Mouse (Mus musculus): ENCODE results near the gene Rps8. TPM values are rescaled to one million over a fixed set of nuclear protein-coding genes. Genes with fewer than 3 reads are reported as not detected.

Rps8 gene
- total RNA-seq, 2 experiments from 2014 or later: 774 to 852 TPM

- no peak for DNase-seq
- intact Hi-C loops (cut with DNase I): no loop called here
Measured at GRCm38 (mm10) chr4:117148815-117149214, 7.2 kb downstream of the Rps8 start.

DNA sequence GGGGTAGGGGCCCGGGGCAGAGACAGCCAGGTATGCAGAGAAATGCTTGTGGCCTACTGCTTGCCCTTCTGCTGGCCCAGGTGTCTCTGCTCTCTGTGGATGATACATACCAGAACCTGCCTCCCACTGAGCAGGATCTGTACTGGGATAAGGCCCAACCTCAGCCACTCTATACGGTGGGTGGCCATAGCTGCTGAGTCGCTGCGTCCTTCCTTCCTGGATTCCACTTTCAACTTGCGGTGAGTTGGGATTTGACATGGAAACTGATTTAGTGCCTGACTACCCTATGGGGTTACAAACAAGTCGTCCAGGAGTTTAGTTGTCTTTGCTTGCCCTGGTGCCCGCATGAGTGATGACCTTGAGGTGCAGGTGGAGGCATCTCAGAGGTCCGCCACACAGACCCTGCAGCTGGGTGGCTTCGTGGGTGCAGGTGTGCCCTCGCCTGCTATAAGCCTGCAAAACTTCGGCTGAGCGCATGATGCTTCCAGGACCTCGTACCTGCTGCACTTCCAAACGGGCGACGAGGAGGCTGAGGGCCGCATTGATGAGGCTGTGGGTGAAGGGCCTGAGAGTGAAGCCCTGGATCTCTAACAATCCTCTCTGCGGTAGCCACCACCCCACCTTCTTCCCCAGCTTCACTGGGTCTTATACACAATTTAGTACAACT lies 7.9 kb downstream of the Rps8 start:
- intact Hi-C loops (cut with DNase I): no loop called here
- no peak for DNase-seq

- peak; percentile 89 for DNase-seq
- intact Hi-C loops (cut with DNase I): no loop called here
Measured at GRCm38 (mm10) chr4:117146176-117146575, 9.9 kb downstream of the Rps8 start.

DNA sequence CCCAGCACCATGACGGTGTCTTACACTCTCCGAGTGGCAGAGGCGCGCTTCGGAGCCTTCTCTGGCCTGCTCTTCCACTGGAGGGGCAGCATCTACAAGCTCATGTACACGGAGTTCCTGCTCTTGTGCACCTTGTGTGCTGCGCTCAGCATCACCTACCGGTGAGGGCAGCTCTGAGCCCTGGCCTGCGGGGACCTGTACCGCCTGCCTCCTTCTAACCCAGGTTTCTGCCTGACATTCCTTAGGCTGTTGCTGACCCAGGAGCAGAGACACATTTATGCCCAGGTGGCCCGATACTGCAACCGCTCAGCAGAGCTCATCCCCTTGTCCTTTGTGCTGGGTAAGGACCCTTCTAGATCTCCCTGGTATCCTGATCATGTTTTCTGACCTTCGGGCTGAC lies 10.8 kb downstream of the Rps8 start:
- intact Hi-C loops (cut with DNase I): no loop called here
- no peak for DNase-seq

- intact Hi-C loops (cut with DNase I): loop anchor here (5.0 kb wide), 1 partner anchor 141 kb away; no protein-coding TSS in a partner anchor
- no peak for DNase-seq
Measured at GRCm38 (mm10) chr4:117143023-117143422, 13.0 kb downstream of the Rps8 start.

GRCm38 (mm10) chr4:117140613-117141012 lies 15.4 kb downstream of the Rps8 start:
- DNase-seq: no peak
- intact Hi-C loops (cut with DNase I): loop anchor here (5.0 kb wide), 1 partner anchor 138 kb away; no protein-coding TSS in a partner anchor

GRCm38 (mm10) chr4:117139217-117139612 lies 16.8 kb downstream of the Rps8 start:
- intact Hi-C loops (cut with DNase I): no loop called here
- peak; percentile 40 for DNase-seq

GRCm38 (mm10) chr4:117138295-117139216 lies 17.5 kb downstream of the Rps8 start:
- DNase-seq: no peak
- intact Hi-C loops (cut with DNase I): no loop called here

DNA sequence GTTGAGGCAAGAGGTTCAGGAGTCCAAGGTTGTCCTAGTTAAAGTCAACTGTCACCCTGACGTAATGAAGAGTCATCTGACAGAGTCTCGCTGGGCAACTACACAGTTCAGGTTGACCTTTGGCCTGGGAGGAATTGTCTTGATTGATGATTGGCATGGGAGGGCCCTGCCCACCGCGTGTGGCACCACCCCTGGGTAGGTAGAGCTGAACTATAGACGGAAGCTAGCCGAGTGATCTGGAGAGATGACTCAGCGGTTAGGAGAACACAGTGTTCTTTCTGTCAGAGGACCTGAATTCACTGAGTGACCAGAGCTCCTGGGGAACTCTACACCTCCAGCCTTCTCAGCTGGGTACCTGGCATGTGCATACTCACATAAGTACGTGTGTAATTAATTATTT lies 20.0 kb downstream of the Rps8 start:
- intact Hi-C loops (cut with DNase I): no loop called here

DNA sequence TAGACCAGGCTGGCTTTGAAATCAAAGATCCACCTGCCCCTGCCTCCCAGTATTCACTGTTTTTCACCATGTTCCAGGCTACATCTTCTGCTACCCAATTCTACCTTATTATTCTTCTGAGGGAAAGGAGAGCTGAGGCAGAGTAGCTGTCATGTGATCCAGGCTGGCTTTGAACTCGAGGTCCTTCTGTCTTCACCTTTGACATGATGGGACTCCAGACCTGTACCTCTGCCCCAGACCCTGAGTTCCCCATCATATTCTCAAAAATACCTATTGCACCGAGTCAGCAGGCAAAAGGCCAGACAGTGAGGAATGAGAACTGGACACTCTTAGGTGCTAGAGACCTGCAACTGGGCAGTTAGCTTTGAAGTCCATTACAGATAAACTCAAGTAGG lies 21.4 kb downstream of the Rps8 start:
- no peak for DNase-seq
- intact Hi-C loops (cut with DNase I): no loop called here

More for the DNA sequence above, 20.0 kb downstream of the Rps8 start:
- DNase-seq: no peak

GRCm38 (mm10) chr4:117133817-117134600 lies 22.0 kb downstream of the Rps8 start, which contains the start of gene Plk3:
Gene Plk3 (minus strand): TSS chr4:117133963.
- peak; percentile 98 for DNase-seq
- intact Hi-C loops (cut with DNase I): no loop called here

GRCm38 (mm10) chr4:117133366-117133796 lies 22.7 kb downstream of the Rps8 start:
- DNase-seq: no peak
- intact Hi-C loops (cut with DNase I): no loop called here

DNA sequence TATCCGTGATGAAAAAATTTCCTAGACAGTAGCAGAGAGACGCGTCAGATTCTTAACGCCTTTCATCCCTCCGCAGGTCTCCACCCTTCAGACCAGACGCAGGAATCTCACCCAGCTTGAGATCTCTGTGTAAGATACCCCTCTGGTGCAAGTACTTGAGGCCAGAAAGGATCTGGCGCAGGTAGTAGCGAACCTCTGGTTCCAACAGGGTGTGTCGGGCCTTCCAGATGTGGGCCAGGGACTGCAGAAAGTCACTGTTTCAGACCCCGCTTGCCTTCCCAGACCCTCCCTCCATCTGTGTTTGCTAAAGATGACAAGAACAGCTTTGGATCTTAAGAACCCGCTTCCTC lies 23.3 kb downstream of the Rps8 start:
- intact Hi-C loops (cut with DNase I): no loop called here
- no peak for DNase-seq

DNA sequence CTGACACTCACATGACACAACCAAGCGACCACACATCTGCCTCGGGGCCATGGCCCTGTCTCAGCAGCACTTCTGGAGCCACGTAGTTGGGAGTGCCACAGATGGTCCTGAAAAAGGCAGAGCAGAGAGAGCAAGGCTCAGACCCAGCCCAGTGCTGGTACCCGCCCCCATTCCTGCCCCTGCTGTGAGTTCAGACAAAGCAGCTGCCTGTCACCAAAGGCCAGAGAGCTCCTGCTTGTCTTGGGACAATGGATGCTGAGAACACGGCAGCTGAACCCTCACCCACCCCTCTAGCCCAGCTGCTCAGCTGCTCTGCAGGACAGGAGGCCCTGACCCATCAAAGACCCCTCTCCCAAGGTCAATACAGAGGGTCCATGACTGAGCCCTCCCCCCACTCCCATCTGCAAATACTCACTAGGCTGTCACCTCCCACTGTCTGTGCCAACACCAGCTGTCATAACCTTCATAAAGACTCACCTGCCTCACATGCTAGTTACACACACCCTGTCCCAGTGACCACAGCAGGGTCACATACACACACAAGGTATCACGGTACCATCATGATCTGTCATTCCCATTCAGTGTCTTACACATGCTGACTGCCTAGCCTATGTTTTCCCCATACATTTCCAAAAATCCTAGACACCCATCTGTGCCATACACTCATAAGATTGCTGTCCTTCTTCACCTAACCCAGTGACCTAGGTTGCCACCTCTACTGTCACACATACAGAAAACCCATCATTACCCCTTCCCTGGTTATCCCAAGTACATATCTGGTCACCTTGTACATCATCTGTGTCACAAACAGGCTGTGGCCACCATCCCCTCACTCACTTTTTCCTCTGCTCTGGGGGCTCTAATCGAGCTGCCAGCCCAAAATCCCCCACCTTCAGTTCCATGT lies 23.9 kb downstream of the Rps8 start:
- peak; percentile 72 for DNase-seq
- intact Hi-C loops (cut with DNase I): no loop called here

GRCm38 (mm10) chr4:117131198-117131597 lies 24.8 kb downstream of the Rps8 start:
- intact Hi-C loops (cut with DNase I): no loop called here
- no peak for DNase-seq

DNA sequence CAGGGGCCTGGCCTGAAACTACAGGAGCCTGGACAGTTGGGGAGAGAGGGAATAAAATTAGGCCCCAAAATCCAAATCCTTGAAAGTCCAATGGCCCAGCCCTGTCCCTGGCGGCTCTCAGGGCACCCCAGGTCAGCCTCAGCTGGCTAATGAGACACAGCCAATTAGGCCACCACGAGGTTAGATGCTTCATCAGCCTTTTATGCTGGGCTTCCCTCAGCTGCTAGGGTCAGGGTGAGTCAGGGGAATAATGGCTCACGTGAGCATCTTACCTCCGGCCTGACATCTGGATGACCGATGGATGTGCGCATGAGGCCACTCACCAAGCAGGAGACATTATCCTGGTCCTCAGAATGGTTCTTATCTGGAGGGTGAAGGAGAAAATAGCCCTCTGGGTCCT lies 25.3 kb downstream of the Rps8 start:
- DNase-seq: no peak
- intact Hi-C loops (cut with DNase I): no loop called here

GRCm38 (mm10) chr4:117127991-117128686 lies 27.9 kb downstream of the Rps8 start:
- no peak for DNase-seq

DNA sequence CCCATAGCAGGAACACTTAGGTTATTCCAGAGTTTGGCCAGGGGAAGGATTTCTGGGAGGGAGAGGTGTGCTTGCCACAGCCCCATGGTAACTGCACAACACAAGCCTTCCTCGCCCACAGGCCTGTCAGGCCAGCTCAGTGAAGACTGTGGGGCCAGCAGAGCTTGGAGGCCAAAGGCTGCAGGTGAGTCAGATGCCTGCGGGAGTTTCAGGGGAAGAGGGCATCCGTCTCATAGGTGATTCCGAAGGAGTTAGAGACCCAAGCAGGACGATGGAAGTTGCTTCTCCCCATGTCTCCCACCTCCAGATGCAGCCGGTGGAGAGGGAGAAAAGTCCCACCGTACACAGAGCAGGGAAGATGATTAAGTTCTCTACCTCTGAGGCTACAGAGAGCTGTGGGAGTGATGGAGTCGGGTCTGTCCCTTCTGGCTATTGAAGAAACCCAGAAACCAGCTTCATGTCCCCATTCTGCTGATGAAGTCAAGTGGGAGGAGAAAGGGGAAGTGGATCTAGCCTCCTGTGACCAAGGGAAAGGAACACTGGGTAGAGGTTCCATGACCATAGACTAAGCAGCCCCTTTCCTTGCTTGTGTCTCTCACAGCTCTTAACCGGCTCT lies 29.3 kb downstream of the Rps8 start, which contains the start of gene Tctex1d4:
Gene Tctex1d4 (plus strand): TSS at position 120 of the 616 bp plus-strand sequence.
- DNase-seq: no peak
- intact Hi-C loops (cut with DNase I): no loop called here

More at GRCm38 (mm10) chr4:117127991-117128686, 27.9 kb downstream of the Rps8 start:
- intact Hi-C loops (cut with DNase I): no loop called here

All from left cerebral cortex, postnatal 4 days (tissue).